Mouse (Mus musculus) midbrain, embryonic 11.5 days (tissue): ENCODE data around the gene Rgs19. TPM values are rescaled to one million over a fixed set of nuclear protein-coding genes. Genes with fewer than 3 reads are reported as not detected.

Source experiments
- ATAC-seq: fragments of 200-750 bp; cut with Nextera tagmentation; 2 replicates; pipeline ENCODE4 v1.8.0; 2017; ENCODE audit warnings: moderate TSS enrichment, moderate library complexity; ENCODE audit not compliant: low FRiP score
- DNase-seq: peaks from one replicate; pipeline ENCODE4 v3.0.0; 2015; ENCODE audit warnings: low spot score; ENCODE audit errors: missing footprints
- H3K27ac ChIP-seq: fragments of 300-500 bp; sonication (generic); 2 replicates; pipeline ENCODE4 v1.5.1; 2014; ENCODE audit warnings: low read depth, low read length
- H3K27me3 ChIP-seq: fragments of 300-500 bp; sonication (generic); 2 replicates; pipeline ENCODE4 v1.6.1; 2014; ENCODE audit warnings: mild to moderate bottlenecking, low read length, moderate library complexity, mixed read lengths; ENCODE audit not compliant: control insufficient read depth, insufficient read depth
- H3K36me3 ChIP-seq: fragments of 300-500 bp; sonication (generic); 2 replicates; pipeline ENCODE4 v1.6.1; 2014; ENCODE audit warnings: mild to moderate bottlenecking, low read length, moderate library complexity, mixed read lengths; ENCODE audit not compliant: control insufficient read depth, insufficient read depth
- H3K4me1 ChIP-seq: fragments of 300-500 bp; sonication (generic); 2 replicates; pipeline ENCODE4 v1.6.1; 2014; ENCODE audit warnings: low read length; ENCODE audit not compliant: control insufficient read depth, insufficient read depth
- H3K4me2 ChIP-seq: fragments of 300-500 bp; sonication (generic); 2 replicates; pipeline ENCODE4 v1.6.1; 2014; ENCODE audit warnings: mild to moderate bottlenecking, moderate library complexity
- H3K4me3 ChIP-seq: fragments of 300-500 bp; sonication (generic); 2 replicates; pipeline ENCODE4 v1.5.1; 2014; ENCODE audit warnings: low read depth, low read length
- H3K9ac ChIP-seq: fragments of 300-500 bp; sonication (generic); 2 replicates; pipeline ENCODE4 v1.6.1; 2014; ENCODE audit warnings: low read length
- H3K9me3 ChIP-seq: fragments of 300-500 bp; sonication (generic); 2 replicates; pipeline ENCODE4 v1.6.1; 2016; ENCODE audit warnings: low read length; ENCODE audit not compliant: control insufficient read depth
- WGBS: fragments of 180-500 bp; shearing (Covaris S2); extraction: QIAGEN DNeasy Blood & Tissue Kit; methylation state at CpG from one replicate; pipeline ENCODE4 v1.1.7; 2014; 5-methylcytosine and 5-hydroxymethylcytosine counted together
- polyA plus RNA-seq: library from polyadenylated mRNA; unstranded; fragments of >200 nt; fragmentation: Nextera tagmentation; extraction: Ambion mirVana; gene quantifications from 2 replicates; pipeline ENCODE4 v1.2.1, GENCODE M21; 2014

Gene Rgs19
- polyA plus RNA-seq, 1 experiment from 2014 or later = 65.4 TPM

GRCm38 (mm10) chr2:181653065-181653464, 40.7 kb downstream of the Rgs19 start:
- no peak overlapping the region for H3K27ac ChIP-seq
- H3K27me3 ChIP-seq = no peaks in the 10 kb centered on the region
- H3K4me1 ChIP-seq = no peaks in the 10 kb centered on the region
- no peaks in the 10 kb centered on the region for H3K9me3 ChIP-seq
- peaks cover 26% of the 10 kb centered on the region; the same call in 1 of the 2 replicates for H3K36me3 ChIP-seq
- no peak overlapping the region for H3K4me3 ChIP-seq
- DNase-seq (no peak), ATAC-seq (no peak)
- no peak overlapping the region for H3K9ac ChIP-seq
- H3K4me2 ChIP-seq = no peak overlapping the region

DNA sequence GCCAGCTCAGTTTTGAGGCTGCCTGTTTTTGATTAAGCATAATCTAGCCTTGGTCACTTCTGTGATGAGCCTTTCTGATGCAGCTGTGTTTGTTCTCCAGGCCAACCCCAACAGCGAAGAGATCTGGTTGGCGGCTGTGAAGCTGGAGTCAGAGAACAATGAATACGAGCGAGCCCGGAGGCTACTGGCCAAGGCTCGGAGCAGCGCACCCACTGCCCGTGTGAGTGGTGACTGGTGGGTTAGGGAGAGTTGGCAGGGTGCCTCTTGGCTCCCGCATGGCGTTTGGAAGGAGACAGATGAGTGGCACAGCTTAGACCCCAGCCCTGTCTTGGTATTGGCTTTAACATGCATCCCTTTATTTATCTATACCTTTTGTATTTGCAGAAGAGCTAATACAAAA, 44.9 kb downstream of the Rgs19 start:
- H3K36me3 ChIP-seq = peaks cover 22% of the 10 kb centered on the region; the same call in 1 of the 2 replicates
- DNase-seq = no peak
- ATAC-seq = no peak

GRCm38 (mm10) chr2:181646626-181647472, 46.9 kb downstream of the Rgs19 start:
- no peak for ATAC-seq
- H3K27ac ChIP-seq = no peak overlapping the region
- H3K4me1 ChIP-seq = no peaks in the 10 kb centered on the region
- H3K27me3 ChIP-seq = no peaks in the 10 kb centered on the region
- H3K4me3 ChIP-seq = no peak overlapping the region
- no peak overlapping the region for H3K4me2 ChIP-seq
- H3K9ac ChIP-seq = no peak overlapping the region
- DNase-seq = no peak
- WGBS = 96% methylated on average over 6 of the region's 6 CpGs
- peaks cover 14% of the 10 kb centered on the region; the same call in 1 of the 2 replicates for H3K36me3 ChIP-seq
- no peaks in the 10 kb centered on the region for H3K9me3 ChIP-seq

More for the DNA sequence above, 44.9 kb downstream of the Rgs19 start:
- H3K9me3 ChIP-seq = no peaks in the 10 kb centered on the region
- WGBS = 92% methylated on average over 10 of the region's 10 CpGs
- H3K4me3 ChIP-seq = no peak overlapping the region
- no peak overlapping the region for H3K4me2 ChIP-seq
- H3K4me1 ChIP-seq = no peaks in the 10 kb centered on the region
- H3K9ac ChIP-seq = no peak overlapping the region
- H3K27ac ChIP-seq = no peak overlapping the region
- no peaks in the 10 kb centered on the region for H3K27me3 ChIP-seq

DNA sequence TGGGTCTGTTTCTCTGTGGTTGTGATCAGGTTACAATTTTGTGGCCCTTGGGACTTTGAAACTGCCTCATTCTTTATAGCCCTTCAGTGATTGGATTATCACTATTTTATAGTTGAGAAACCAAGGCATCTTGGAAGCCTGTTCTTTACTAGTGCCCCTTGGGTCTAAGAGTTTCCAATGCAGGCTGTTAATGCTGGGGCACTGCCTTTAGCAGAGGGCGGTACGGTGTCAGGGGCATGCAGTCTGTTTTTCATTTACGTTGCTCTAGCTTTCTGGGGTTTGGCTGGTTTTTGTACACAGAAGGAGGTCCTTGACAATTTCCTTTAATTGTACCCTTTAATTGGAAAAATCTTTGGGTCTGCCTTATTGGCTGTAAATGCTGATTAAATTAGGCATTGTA, 48.1 kb downstream of the Rgs19 start:
- no peak overlapping the region for H3K27ac ChIP-seq
- H3K9me3 ChIP-seq = no peaks in the 10 kb centered on the region
- no peak overlapping the region for H3K9ac ChIP-seq
- no peaks in the 10 kb centered on the region for H3K4me1 ChIP-seq
- DNase-seq (no peak), ATAC-seq (no peak)
- H3K27me3 ChIP-seq = no peaks in the 10 kb centered on the region
- H3K4me2 ChIP-seq = no peak overlapping the region
- no peak overlapping the region for H3K4me3 ChIP-seq
- 90% methylated on average over 3 of the region's 3 CpGs for WGBS
- peaks cover 13% of the 10 kb centered on the region for H3K36me3 ChIP-seq

GRCm38 (mm10) chr2:181644361-181644760, 49.4 kb downstream of the Rgs19 start:
- no peak overlapping the region for H3K9ac ChIP-seq
- H3K4me3 ChIP-seq = no peak overlapping the region
- H3K4me1 ChIP-seq = no peaks in the 10 kb centered on the region
- H3K27me3 ChIP-seq = no peaks in the 10 kb centered on the region
- no peak overlapping the region for H3K4me2 ChIP-seq
- no peaks in the 10 kb centered on the region for H3K9me3 ChIP-seq
- 91% methylated on average over 2 of the region's 2 CpGs for WGBS
- H3K36me3 ChIP-seq = peaks cover 10% of the 10 kb centered on the region
- ATAC-seq (no peak), DNase-seq (peak; percentile 83)
- H3K27ac ChIP-seq = no peak overlapping the region

Other genes with a start within 250 kb of the Rgs19 start
- gene Zbtb46, start 234.6 kb downstream of the Rgs19 start, polyA plus RNA-seq = 16.2 and 16.5 TPM in 2 replicates
- 0.15 and 0.21 TPM in 2 replicates for gene Abhd16b, start 200.8 kb downstream of the Rgs19 start, polyA plus RNA-seq
- 146 and 149 TPM in 2 replicates for gene Tpd52l2, start 196.8 kb downstream of the Rgs19 start, polyA plus RNA-seq
- 93.6 and 102 TPM in 2 replicates for gene Dnajc5, start 173.5 kb downstream of the Rgs19 start, polyA plus RNA-seq
- 46.4 and 50.2 TPM in 2 replicates for gene Uckl1, start 109.1 kb downstream of the Rgs19 start, polyA plus RNA-seq
- 77.0 and 82.6 TPM in 2 replicates for gene Prpf6, start 102.1 kb downstream of the Rgs19 start, polyA plus RNA-seq
- 24.6 and 27.0 TPM in 2 replicates for gene Zfp512b, start 101.2 kb downstream of the Rgs19 start, polyA plus RNA-seq
- 63.4 and 64.4 TPM in 2 replicates for gene Samd10, start 94.8 kb downstream of the Rgs19 start, polyA plus RNA-seq
- gene Gm29797, start 36.9 kb downstream of the Rgs19 start, polyA plus RNA-seq = not detected in 2 replicates
- gene Sox18, start 22.3 kb downstream of the Rgs19 start, polyA plus RNA-seq = 12.5 and 14.6 TPM in 2 replicates
- 15.5 and 16.0 TPM in 2 replicates for gene Tcea2, start 13.7 kb downstream of the Rgs19 start, polyA plus RNA-seq
- not detected in 2 replicates for gene Lkaaear1, start 4.5 kb upstream of the Rgs19 start, polyA plus RNA-seq
- gene Oprl1, start 21.0 kb upstream of the Rgs19 start, polyA plus RNA-seq = 21.7 and 22.9 TPM in 2 replicates
- 28.7 and 31.0 TPM in 2 replicates for gene Myt1, start 69.4 kb upstream of the Rgs19 start, polyA plus RNA-seq
- 36.5 and 37.7 TPM in 2 replicates for gene Pcmtd2, start 143.9 kb upstream of the Rgs19 start, polyA plus RNA-seq
- 100 and 102 TPM in 2 replicates for gene Polr3k, start 170.4 kb upstream of the Rgs19 start, polyA plus RNA-seq